Mouse (Mus musculus) heart, postnatal 36 days (tissue): ENCODE results near the gene Btbd35f16. TPM values are rescaled to one million over a fixed set of nuclear protein-coding genes. Genes with fewer than 3 reads are reported as not detected.
"Not testable (repeated sequence)": the region's sequence is repeated elsewhere in the genome, so short reads cannot be mapped to it uniquely, and the experiment has no call there.

Source experiments
- DNase-seq, 2 experiments: peaks; one replicate each; pipeline ENCODE4 v3.0.0; 2021 to 2022
- intact Hi-C: fragments of 180-260 bp; cut with DNase I; formaldehyde crosslinking; loops from one replicate; pipeline ENCODE4 v1.15.1; 2025
- total RNA-seq, 2 experiments: library from RNA; stranded (reverse); gene quantifications; 2 replicates each; pipeline ENCODE4 v1.2.3; 2021

Btbd35f16 gene
- total RNA-seq: not detected

GRCm38 (mm10) chrX:3956902-3957301 is at the start of gene Btbd35f16:
TSS of gene Btbd35f16 (minus strand) at chrX:3957002.
- intact Hi-C loops, DNase-seq: not testable (repeated sequence)

Other genes with a start within 250 kb of the Btbd35f16 start
- not detected for gene Btbd35f10, start 204.1 kb downstream of the Btbd35f16 start, total RNA-seq
- gene Btbd35f3, start 80.7 kb upstream of the Btbd35f16 start, total RNA-seq: not detected
- gene Btbd35f28, start 239.6 kb upstream of the Btbd35f16 start, total RNA-seq: not detected